Mouse (Mus musculus) spleen, adult 2 months (tissue): ENCODE data around the gene Rhou.

Source experiments
- CTCF ChIP-seq: fragments of 200-500 bp; IDR thresholded peaks from 2 replicates; pipeline ENCODE4 v1.5.1; 2011; ENCODE audit warnings: mild to moderate bottlenecking, inconsistent platforms; ENCODE audit not compliant: insufficient read depth, insufficient read length, insufficient replicate concordance; ENCODE audit errors: extremely low read depth
- POLR2A ChIP-seq: fragments of 200-500 bp; IDR thresholded peaks from 2 replicates; pipeline ENCODE4 v1.6.1; 2011; ENCODE audit warnings: low read depth, low read length, inconsistent platforms

DNA sequence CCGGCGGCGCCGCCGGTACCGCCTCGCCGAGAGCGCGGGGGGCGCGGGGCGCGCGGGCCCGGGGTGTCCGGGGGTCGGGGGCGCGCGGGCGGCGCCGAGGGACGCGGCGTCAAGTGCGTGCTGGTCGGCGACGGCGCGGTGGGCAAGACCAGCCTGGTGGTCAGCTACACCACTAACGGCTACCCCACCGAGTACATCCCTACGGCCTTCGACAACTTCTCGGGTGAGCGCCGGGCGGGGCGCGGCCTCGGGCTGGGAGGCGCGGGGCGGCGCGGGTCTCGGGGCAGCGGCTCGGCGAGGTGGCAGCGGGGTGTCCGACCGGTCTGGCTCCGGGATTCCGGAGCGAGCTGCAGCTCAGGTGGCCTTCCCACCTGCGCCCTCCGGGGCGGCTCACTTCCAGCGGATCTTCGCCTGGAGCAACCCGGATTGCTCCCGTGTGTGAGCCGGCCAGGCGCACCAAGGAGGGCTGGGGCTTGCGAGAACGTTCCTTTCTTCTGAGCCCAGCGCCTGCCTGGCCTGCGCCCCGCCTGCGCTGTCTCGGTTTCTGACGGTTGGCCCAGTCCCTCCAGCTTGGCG lies 353 bp downstream of the Rhou start:
- TF ChIP-seq CTCF (no peak), POLR2A (no peak)
